Mouse (Mus musculus) thymus, adult 2 months (tissue): ENCODE measurements around the gene Cep295nl.

Experiments
- CTCF ChIP-seq: fragments of 200-500 bp; IDR thresholded peaks from 2 replicates; pipeline ENCODE4 v1.5.1; 2012; ENCODE audit warnings: mild to moderate bottlenecking, control low read depth, low read length, moderate library complexity, borderline replicate concordance; ENCODE audit not compliant: control insufficient read depth, poor library complexity, insufficient read depth; ENCODE audit errors: extremely low read depth
- POLR2A ChIP-seq: fragments of 200-500 bp; IDR thresholded peaks from 2 replicates; pipeline ENCODE4 v1.6.1; 2012; ENCODE audit warnings: mild to moderate bottlenecking, low read length, control low read depth, moderate library complexity; ENCODE audit not compliant: control insufficient read depth, poor library complexity, insufficient read depth; ENCODE audit errors: extremely low read depth

- TF ChIP-seq CTCF (peak; percentile 83; the same call in 1 of the 2 replicates), POLR2A (no peak)
These were observed 23.6 kb downstream of the Cep295nl start for GRCm38 (mm10) chr11:118318678-118319077.
